Mouse (Mus musculus): ENCODE results near the gene Ddx18.

Gene Ddx18

GRCm38 (mm10) chr1:121567521-121568489, at the start of gene Ddx18:
Gene Ddx18 (minus strand): TSS chr1:121567989.
- peak; percentile 91 for DNase-seq (ENCODE audit: low read depth)

GRCm38 (mm10) chr1:121608000-121608399, 40.2 kb upstream of the Ddx18 start:
- no peak for DNase-seq (ENCODE audit: low read depth)

GRCm38 (mm10) chr1:121605118-121605517, 37.3 kb upstream of the Ddx18 start:
- no peak for DNase-seq (ENCODE audit: low read depth)

- DNase-seq (ENCODE audit: low read depth), result no peak
These were observed 34.1 kb upstream of the Ddx18 start for GRCm38 (mm10) chr1:121601893-121602292.

GRCm38 (mm10) chr1:121601084-121601483, 33.3 kb upstream of the Ddx18 start:
- peak; percentile 15 for DNase-seq (ENCODE audit: low read depth)

GRCm38 (mm10) chr1:121598421-121598820, 30.6 kb upstream of the Ddx18 start:
- DNase-seq (ENCODE audit: low read depth), result no peak

- DNase-seq (ENCODE audit: low read depth), result no peak
These were observed 29.3 kb upstream of the Ddx18 start for GRCm38 (mm10) chr1:121596951-121597625.

GRCm38 (mm10) chr1:121584838-121585237, 17.0 kb upstream of the Ddx18 start:
- DNase-seq (ENCODE audit: low read depth), result no peak

- no peak for DNase-seq (ENCODE audit: low read depth)
These were observed 13.5 kb upstream of the Ddx18 start for GRCm38 (mm10) chr1:121581133-121581855.

GRCm38 (mm10) chr1:121577491-121577890, 9.7 kb upstream of the Ddx18 start:
- no peak for DNase-seq (ENCODE audit: low read depth)

GRCm38 (mm10) chr1:121570522-121570921, 2.7 kb upstream of the Ddx18 start:
- no peak for DNase-seq (ENCODE audit: low read depth)

GRCm38 (mm10) chr1:121557861-121558260, 9.9 kb downstream of the Ddx18 start:
- no peak for DNase-seq (ENCODE audit: low read depth)

GRCm38 (mm10) chr1:121551457-121551835, 16.3 kb downstream of the Ddx18 start:
- no peak for DNase-seq (ENCODE audit: low read depth)

- no peak for DNase-seq (ENCODE audit: low read depth)
These were observed 16.9 kb downstream of the Ddx18 start for GRCm38 (mm10) chr1:121550801-121551456.

GRCm38 (mm10) chr1:121549456-121549855, 18.3 kb downstream of the Ddx18 start:
- DNase-seq (ENCODE audit: low read depth), result no peak

GRCm38 (mm10) chr1:121548667-121549066, 19.1 kb downstream of the Ddx18 start:
- DNase-seq (ENCODE audit: low read depth), result no peak

- DNase-seq (ENCODE audit: low read depth), result no peak
These were observed 20.9 kb downstream of the Ddx18 start for GRCm38 (mm10) chr1:121546844-121547243.

GRCm38 (mm10) chr1:121540361-121540760, 27.4 kb downstream of the Ddx18 start:
- no peak for DNase-seq (ENCODE audit: low read depth)

- DNase-seq (ENCODE audit: low read depth), result no peak
These were observed 36.4 kb downstream of the Ddx18 start for GRCm38 (mm10) chr1:121531439-121531838.

GRCm38 (mm10) chr1:121529286-121529685, 38.5 kb downstream of the Ddx18 start:
- DNase-seq (ENCODE audit: low read depth), result no peak

- DNase-seq (ENCODE audit: low read depth), result no peak
These were observed 39.4 kb downstream of the Ddx18 start, which contains the start of gene Htr5b for GRCm38 (mm10) chr1:121528399-121528720. Gene Htr5b (minus strand): TSS chr1:121528465.
